Mouse (Mus musculus) thymus, postnatal 10 days (tissue): Measurements from ENCODE around the gene Gm10670.
"Not testable (repeated sequence)": the region's sequence is repeated elsewhere in the genome, so short reads cannot be mapped to it uniquely, and the experiment has no call there.

Experiments used
- DNase-seq, 2 experiments: peaks; one replicate each; pipeline ENCODE4 v3.0.0; 2021; ENCODE audit warnings: low spot score in 2 of 2

Gm10670 gene

GRCm38 (mm10) chr7:20474825-20475224, at the start of gene Gm10670:
Gm10670 (minus strand) TSS chr7:20474925.
- DNase-seq = not testable (repeated sequence)

- not testable (repeated sequence) for DNase-seq
Measured at GRCm38 (mm10) chr7:20510434-20510833, 35.7 kb upstream of the Gm10670 start, which contains the start of gene Vmn1r103. Vmn1r103 (minus strand) TSS chr7:20510534.

- not testable (repeated sequence) for DNase-seq
Measured at GRCm38 (mm10) chr7:20442493-20442892, 32.2 kb downstream of the Gm10670 start, which contains the start of gene Vmn1r101. Vmn1r101 (minus strand) TSS chr7:20442593.
